Mouse (Mus musculus) brain, embryonic 18.5 days (tissue): ENCODE measurements around the gene Kcnn1.
"Not testable (repeated sequence)": the region's sequence is repeated elsewhere in the genome, so short reads cannot be mapped to it uniquely, and the experiment has no call there.

Experiments
- DNase-seq: peaks from one replicate; pipeline ENCODE4 v3.0.0-alpha.2; 2012; ENCODE audit warnings: low read depth, low spot score

Kcnn1 gene

GRCm38 (mm10) chr8:70843214-70843773, 19.8 kb downstream of the Kcnn1 start:
- DNase-seq, result no peak

- DNase-seq, result no peak
These were observed 20.6 kb downstream of the Kcnn1 start for GRCm38 (mm10) chr8:70842484-70842883.

- no peak for DNase-seq
These were observed 21.6 kb downstream of the Kcnn1 start for GRCm38 (mm10) chr8:70841147-70842072.

GRCm38 (mm10) chr8:70840590-70840989, 22.5 kb downstream of the Kcnn1 start:
- no peak for DNase-seq

- DNase-seq, result peak; percentile 100
These were observed 23.4 kb downstream of the Kcnn1 start, which contains the start of gene Arrdc2 for GRCm38 (mm10) chr8:70839408-70840351. Gene Arrdc2 (minus strand): TSS chr8:70839720.

- DNase-seq, result no peak
These were observed 24.2 kb downstream of the Kcnn1 start for GRCm38 (mm10) chr8:70838654-70839407.

GRCm38 (mm10) chr8:70836666-70837065, 26.4 kb downstream of the Kcnn1 start:
- DNase-seq, result no peak

GRCm38 (mm10) chr8:70834071-70834470, 29.0 kb downstream of the Kcnn1 start:
- no peak for DNase-seq

- DNase-seq, result no peak
These were observed 29.5 kb downstream of the Kcnn1 start for GRCm38 (mm10) chr8:70833520-70833919.

GRCm38 (mm10) chr8:70833018-70833482, 30.0 kb downstream of the Kcnn1 start:
- DNase-seq, result no peak

GRCm38 (mm10) chr8:70832371-70832770, 30.7 kb downstream of the Kcnn1 start:
- DNase-seq, result no peak

GRCm38 (mm10) chr8:70831517-70831916, 31.5 kb downstream of the Kcnn1 start:
- no peak for DNase-seq

GRCm38 (mm10) chr8:70827796-70828195, 35.3 kb downstream of the Kcnn1 start:
- no peak for DNase-seq

- no peak for DNase-seq
These were observed 36.0 kb downstream of the Kcnn1 start for GRCm38 (mm10) chr8:70827010-70827409.

GRCm38 (mm10) chr8:70825816-70826215, 37.2 kb downstream of the Kcnn1 start:
- DNase-seq, result no peak

GRCm38 (mm10) chr8:70823802-70824201, 39.3 kb downstream of the Kcnn1 start:
- no peak for DNase-seq

- not testable (repeated sequence) for DNase-seq
These were observed 40.5 kb downstream of the Kcnn1 start for GRCm38 (mm10) chr8:70822594-70822993.

GRCm38 (mm10) chr8:70821992-70822391, 41.1 kb downstream of the Kcnn1 start:
- no peak for DNase-seq

GRCm38 (mm10) chr8:70821399-70821962, 41.6 kb downstream of the Kcnn1 start:
- DNase-seq, result no peak

- no peak for DNase-seq
These were observed 42.7 kb downstream of the Kcnn1 start for GRCm38 (mm10) chr8:70820101-70820935.
